Mouse (Mus musculus) G1E (cell line): ENCODE measurements around the gene Hoxa13.

ENCODE experiments used
- CTCF ChIP-seq: IDR thresholded peaks from 2 replicates; pipeline ENCODE4 v1.5.1; 2012; ENCODE audit warnings: low read depth, low read length, inconsistent platforms, mixed read lengths
- GATA1 ChIP-seq: IDR thresholded peaks from 2 replicates; pipeline ENCODE4 v1.6.1; 2012; ENCODE audit warnings: borderline replicate concordance, low read length, inconsistent platforms, mixed read lengths
- POLR2AphosphoS5 ChIP-seq: IDR thresholded peaks from 2 replicates; pipeline ENCODE4 v1.6.1; 2012; ENCODE audit warnings: low read depth, low read length, inconsistent platforms; ENCODE audit not compliant: insufficient replicate concordance
- TAL1 ChIP-seq: conservative IDR thresholded peaks from 2 replicates; pipeline ENCODE4 v1.6.1; 2012; ENCODE audit warnings: low read depth, low read length, inconsistent platforms, mixed read lengths

- TF ChIP-seq CTCF = no peak
- TF ChIP-seq TAL1 = no peak
- TF ChIP-seq GATA1 = no peak
- TF ChIP-seq POLR2AphosphoS5 = no peak
These were observed 26.9 kb downstream of the Hoxa13 start for GRCm38 (mm10) chr6:52233546-52234427.
